Mouse (Mus musculus) lung, postnatal 0 days (tissue): ENCODE results near the gene Pla2g6.

Experiments used
- CTCF ChIP-seq: IDR thresholded peaks from 2 replicates; pipeline ENCODE4 v1.5.1; 2016; ENCODE audit warnings: antibody characterized with exemption, mild to moderate bottlenecking
- EP300 ChIP-seq: IDR thresholded peaks from 2 replicates; pipeline ENCODE4 v1.6.1; 2016; ENCODE audit warnings: antibody characterized with exemption, mild to moderate bottlenecking, control low read depth

DNA sequence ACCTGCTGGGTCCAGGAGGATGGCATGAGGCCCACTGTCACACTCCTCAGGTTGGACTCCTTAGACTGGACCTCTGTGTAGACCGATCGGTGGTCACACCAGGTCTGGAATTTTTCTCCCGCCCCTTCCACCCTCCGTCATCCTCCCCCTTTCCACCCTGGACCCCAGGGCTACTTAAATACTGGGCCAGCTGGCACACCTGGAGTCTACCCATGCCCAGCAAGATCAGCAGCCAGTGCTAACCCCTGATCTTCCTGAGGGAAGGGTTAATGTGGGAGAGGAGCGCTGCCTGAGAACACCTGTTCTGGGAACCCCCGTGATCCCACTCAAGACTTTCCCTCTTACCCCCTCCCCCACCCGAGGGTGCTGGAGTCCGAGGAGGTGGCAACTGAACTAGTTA lies 20.5 kb upstream of the Pla2g6 start:
- TF ChIP-seq CTCF: no peak
- no peak for TF ChIP-seq EP300
